Mouse (Mus musculus) gastrocnemius, adult 2 months (tissue): ENCODE results near the gene Tspan13. TPM values are rescaled to one million over a fixed set of nuclear protein-coding genes. Genes with fewer than 3 reads are reported as not detected.
A peak's percentile ranks its signal among the peaks of the same experiment; 100 is the strongest.

Experiments used
- DNase-seq: peaks from one replicate; pipeline ENCODE4 v3.0.0; 2022
- H3K27ac ChIP-seq: fragments of 200-600 bp; 2 replicates; pipeline ENCODE4 v1.8.1; 2022; ENCODE audit warnings: mild to moderate bottlenecking
- H3K4me3 ChIP-seq: fragments of 200-600 bp; 2 replicates; pipeline ENCODE4 v1.8.1; 2022; ENCODE audit warnings: mild to moderate bottlenecking, moderate library complexity
- CTCF ChIP-seq: fragments of 200-600 bp; IDR thresholded peaks from 2 replicates; pipeline ENCODE4 v1.8.1; 2022; ENCODE audit warnings: antibody characterized with exemption, mild to moderate bottlenecking, moderate library complexity
- intact Hi-C: fragments of 180-260 bp; cut with DNase I; formaldehyde crosslinking; loops from one replicate; pipeline ENCODE4 v1.15.1; 2025
- long read RNA-seq, 2 experiments: library from polyadenylated mRNA; stranded (forward); transcript quantifications; one replicate each; pipeline ENCODE4 v2.0.0; 2021
- total RNA-seq, 2 experiments: library from RNA; stranded (reverse); gene quantifications; 2 replicates each; pipeline ENCODE4 v1.2.3; 2021

Tspan13 gene
- 10 to 100 TPM; 19.4 to 23.0 TPM for total RNA-seq
- long read RNA-seq, experiment 1, transcript Tspan13-201 (6 exons, 1,932 nt): major isoform, 44 of 48 reads
- long read RNA-seq, experiment 1, partial matches to known transcripts: 3 of 48 reads
- long read RNA-seq, experiment 1, other reads (novel, unspliced or antisense): 1 of 48 reads
- long read RNA-seq, experiment 2, transcript Tspan13-201 (6 exons, 1,932 nt): major isoform, 38 of 43 reads
- long read RNA-seq, experiment 2, partial matches to known transcripts: 3 of 43 reads
- long read RNA-seq, experiment 2, other reads (novel, unspliced or antisense): 2 of 43 reads

GRCm38 (mm10) chr12:36042348-36042778, at the start of gene Tspan13:
Gene Tspan13 (minus strand): TSS chr12:36042500.
- peak within 1 kb of the TSS; percentile 94 for H3K4me3 ChIP-seq
- intact Hi-C loops: no loop called here
- no peak; the same call in 1 of the 2 replicates for TF ChIP-seq CTCF
- peak; percentile 81 for DNase-seq
- peak within 1 kb of the TSS; percentile 92 for H3K27ac ChIP-seq

- DNase-seq: no peak
- intact Hi-C loops: no loop called here
- no peak overlapping the region for H3K27ac ChIP-seq
- no peak for TF ChIP-seq CTCF
- H3K4me3 ChIP-seq: no peak overlapping the region
Measured at GRCm38 (mm10) chr12:36091964-36092363, 49.7 kb upstream of the Tspan13 start.

GRCm38 (mm10) chr12:36089221-36089620, 46.9 kb upstream of the Tspan13 start:
- Histone ChIP-seq H3K4me3 (no peak overlapping the region), H3K27ac (no peak overlapping the region)
- TF ChIP-seq CTCF: no peak
- intact Hi-C loops: no loop called here
- peak; percentile 20 for DNase-seq

GRCm38 (mm10) chr12:36088804-36089203, 46.5 kb upstream of the Tspan13 start:
- no peak for TF ChIP-seq CTCF
- H3K4me3 ChIP-seq: no peak overlapping the region
- intact Hi-C loops: no loop called here

GRCm38 (mm10) chr12:36085380-36085779, 43.1 kb upstream of the Tspan13 start:
- intact Hi-C loops: no loop called here
- H3K4me3 ChIP-seq: no peak overlapping the region
- no peak for DNase-seq
- H3K27ac ChIP-seq: no peak overlapping the region
- no peak for TF ChIP-seq CTCF

More at GRCm38 (mm10) chr12:36088804-36089203, 46.5 kb upstream of the Tspan13 start:
- DNase-seq: no peak
- H3K27ac ChIP-seq: no peak overlapping the region

- DNase-seq: no peak
- Histone ChIP-seq H3K4me3 (no peak overlapping the region), H3K27ac (no peak overlapping the region)
- intact Hi-C loops: no loop called here
- TF ChIP-seq CTCF: no peak
Measured at GRCm38 (mm10) chr12:36078101-36078899, 36.0 kb upstream of the Tspan13 start.

- Histone ChIP-seq H3K4me3 (no peak overlapping the region), H3K27ac (no peak overlapping the region)
- intact Hi-C loops: no loop called here
- DNase-seq: no peak
- no peak for TF ChIP-seq CTCF
Measured at GRCm38 (mm10) chr12:36072860-36073259, 30.6 kb upstream of the Tspan13 start.

- TF ChIP-seq CTCF: no peak
- DNase-seq: no peak
- intact Hi-C loops: no loop called here
- no peak overlapping the region for H3K4me3 ChIP-seq
- no peak overlapping the region for H3K27ac ChIP-seq
Measured at GRCm38 (mm10) chr12:36070231-36070630, 27.9 kb upstream of the Tspan13 start.

- TF ChIP-seq CTCF: no peak
- DNase-seq: no peak
- intact Hi-C loops: no loop called here
Measured at GRCm38 (mm10) chr12:36067538-36067937, 25.2 kb upstream of the Tspan13 start.

GRCm38 (mm10) chr12:36065911-36066310, 23.6 kb upstream of the Tspan13 start:
- DNase-seq: no peak
- no peak overlapping the region for H3K4me3 ChIP-seq

More at GRCm38 (mm10) chr12:36067538-36067937, 25.2 kb upstream of the Tspan13 start:
- H3K4me3 ChIP-seq: no peak overlapping the region
- no peak overlapping the region for H3K27ac ChIP-seq

GRCm38 (mm10) chr12:36057699-36058098, 15.4 kb upstream of the Tspan13 start:
- no peak overlapping the region for H3K27ac ChIP-seq
- no peak for TF ChIP-seq CTCF
- intact Hi-C loops: no loop called here
- DNase-seq: no peak
- no peak overlapping the region for H3K4me3 ChIP-seq

More at GRCm38 (mm10) chr12:36065911-36066310, 23.6 kb upstream of the Tspan13 start:
- intact Hi-C loops: no loop called here
- TF ChIP-seq CTCF: no peak
- H3K27ac ChIP-seq: no peak overlapping the region

GRCm38 (mm10) chr12:36050276-36050675, 8.0 kb upstream of the Tspan13 start:
- TF ChIP-seq CTCF: no peak
- DNase-seq: no peak
- H3K27ac ChIP-seq: no peak overlapping the region
- intact Hi-C loops: no loop called here
- H3K4me3 ChIP-seq: no peak overlapping the region

- TF ChIP-seq CTCF: no peak
- Histone ChIP-seq H3K4me3 (no peak overlapping the region), H3K27ac (no peak overlapping the region)
- no peak for DNase-seq
- intact Hi-C loops: no loop called here
Measured at GRCm38 (mm10) chr12:36047593-36047992, 5.3 kb upstream of the Tspan13 start.
